Mouse (Mus musculus): ENCODE measurements at regions not wholly inside any gene's neighbourhood (a gene's known extent, or its start where the extent isn't known, plus 50 kb on each side); places are given as distances from the start of the nearest gene placed in this dataset.

DNA sequence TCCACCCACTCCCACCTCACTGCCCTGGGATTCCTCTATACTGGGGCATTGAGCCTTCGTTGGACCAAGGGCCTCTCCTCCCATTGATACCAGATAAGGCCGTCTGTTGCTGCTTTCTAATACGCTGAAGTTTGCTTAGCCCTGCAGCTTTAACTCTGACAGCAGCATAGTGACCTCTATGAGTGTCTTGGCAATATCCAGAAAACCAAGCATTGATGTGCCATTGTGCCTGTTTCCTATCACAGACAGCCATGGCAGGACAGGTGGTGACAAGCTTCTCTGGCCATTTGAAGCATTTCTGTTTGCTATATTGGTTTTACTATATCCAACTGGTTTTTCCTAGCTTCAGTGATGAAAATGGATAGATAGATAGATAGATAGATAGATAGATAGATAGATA, 625.4 kb upstream of the Mpdz start:
- DNase-seq: no peak

DNA sequence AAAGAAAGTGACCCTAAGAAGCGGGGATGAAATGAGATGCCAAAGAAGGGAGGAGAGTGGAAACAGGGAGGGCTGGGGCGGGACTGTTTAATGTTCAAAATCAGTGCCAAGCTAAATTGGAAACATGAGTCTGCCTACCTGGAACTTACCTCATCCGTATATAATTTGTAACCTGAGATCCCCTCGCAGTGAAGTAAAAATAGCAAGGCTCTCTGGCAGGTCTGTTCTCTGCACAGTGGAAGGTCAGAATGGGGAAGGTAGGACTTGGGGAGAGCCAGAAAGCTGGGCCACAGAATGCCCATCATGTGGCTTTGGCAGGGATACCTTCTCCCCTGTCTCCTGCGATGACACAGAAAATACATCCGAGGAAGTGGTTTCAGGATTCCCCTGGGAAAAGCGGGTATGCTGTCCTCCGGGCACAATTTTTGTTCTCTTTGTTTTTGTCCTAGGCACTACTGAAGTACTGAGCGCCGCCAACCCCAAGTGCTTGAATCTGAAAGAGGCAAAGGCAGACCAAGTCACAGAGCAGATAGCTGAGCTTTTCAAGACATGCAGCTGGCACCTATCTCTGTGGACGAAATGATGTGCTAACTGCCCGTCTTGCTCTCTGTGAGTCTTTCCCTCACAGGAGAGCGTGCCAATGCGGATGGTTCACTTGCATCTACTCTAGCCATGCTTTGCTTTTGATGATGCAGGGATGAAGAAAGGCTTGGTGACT, 623.2 kb upstream of the Mpdz start:
- DNase-seq: peak; percentile 81

DNA sequence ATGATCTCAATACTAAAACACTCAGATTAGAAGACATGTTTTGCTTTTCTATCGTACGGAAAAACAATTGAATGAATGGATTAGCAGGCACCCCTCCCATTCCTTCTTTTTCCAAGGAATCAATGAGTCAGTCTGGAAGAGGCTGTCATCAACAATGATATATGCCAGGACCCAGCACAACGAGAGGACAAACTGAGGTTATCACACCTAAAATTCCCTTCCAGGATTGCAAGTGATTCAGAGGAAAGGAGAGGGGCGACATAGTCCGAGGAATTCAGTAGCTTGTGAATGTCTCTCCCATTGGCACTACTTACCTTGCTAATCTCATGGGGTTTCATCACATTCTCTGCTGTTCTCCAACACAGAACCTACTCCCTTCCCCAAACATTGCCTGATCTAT, 620.1 kb upstream of the Mpdz start:
- no peak for DNase-seq

DNA sequence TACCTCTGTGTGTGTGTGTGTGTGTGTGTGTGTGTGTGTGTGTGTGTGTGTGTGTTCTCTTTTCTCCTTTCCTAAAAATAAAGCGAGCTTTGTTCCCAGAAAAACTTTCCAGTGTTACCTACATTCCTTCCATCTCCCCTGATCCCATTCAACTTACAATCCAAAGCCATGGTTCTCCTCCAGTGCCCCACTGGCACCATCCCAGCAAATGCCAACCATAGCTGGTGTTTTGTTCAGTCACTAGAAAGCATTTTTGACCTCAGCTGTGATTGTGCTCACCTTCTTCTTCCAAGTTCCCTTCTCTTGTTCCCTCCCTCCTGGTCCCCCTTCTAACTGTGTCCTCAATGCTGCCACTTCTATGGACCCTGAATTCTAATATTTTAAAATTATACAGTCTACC, 614.1 kb upstream of the Mpdz start:
- DNase-seq: no peak

DNA sequence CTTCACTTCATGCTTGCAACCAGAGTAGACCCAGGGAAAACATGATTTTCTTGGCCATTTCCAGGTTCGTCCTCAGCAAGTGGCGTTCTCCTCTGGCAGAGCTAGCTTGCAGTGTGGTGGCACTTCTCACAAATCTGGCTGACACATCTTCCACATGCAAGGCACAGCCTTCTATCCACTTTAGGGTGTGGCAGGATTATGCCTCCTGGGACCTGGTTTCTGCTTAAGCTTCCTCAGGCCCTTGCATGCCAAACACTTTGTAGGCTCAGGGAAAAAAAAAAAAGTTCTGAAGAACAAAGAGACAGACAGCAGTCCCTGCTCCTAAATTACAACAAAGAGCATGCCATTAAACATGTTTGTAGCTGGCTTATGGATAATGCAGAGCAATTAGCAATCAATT, 605.6 kb upstream of the Mpdz start:
- no peak for DNase-seq

DNA sequence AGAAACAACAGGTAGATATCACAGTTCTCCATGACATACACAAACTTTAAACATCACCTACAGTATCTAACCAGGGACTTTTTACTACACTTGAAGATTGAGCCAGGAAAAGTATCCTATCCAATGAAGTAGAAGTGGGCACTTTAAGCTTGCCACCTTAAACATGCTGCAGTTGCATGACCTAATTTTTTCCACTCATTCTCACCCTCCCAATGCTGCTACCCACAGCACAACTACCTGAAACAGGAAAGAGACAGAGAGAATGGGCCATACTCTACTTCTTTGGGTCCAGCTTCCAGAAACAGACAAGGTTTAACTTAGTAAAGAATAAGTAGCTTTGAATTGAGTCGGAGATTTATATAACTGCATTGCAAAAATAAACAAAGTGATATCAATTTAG, 594.9 kb upstream of the Mpdz start:
- no peak for DNase-seq

DNA sequence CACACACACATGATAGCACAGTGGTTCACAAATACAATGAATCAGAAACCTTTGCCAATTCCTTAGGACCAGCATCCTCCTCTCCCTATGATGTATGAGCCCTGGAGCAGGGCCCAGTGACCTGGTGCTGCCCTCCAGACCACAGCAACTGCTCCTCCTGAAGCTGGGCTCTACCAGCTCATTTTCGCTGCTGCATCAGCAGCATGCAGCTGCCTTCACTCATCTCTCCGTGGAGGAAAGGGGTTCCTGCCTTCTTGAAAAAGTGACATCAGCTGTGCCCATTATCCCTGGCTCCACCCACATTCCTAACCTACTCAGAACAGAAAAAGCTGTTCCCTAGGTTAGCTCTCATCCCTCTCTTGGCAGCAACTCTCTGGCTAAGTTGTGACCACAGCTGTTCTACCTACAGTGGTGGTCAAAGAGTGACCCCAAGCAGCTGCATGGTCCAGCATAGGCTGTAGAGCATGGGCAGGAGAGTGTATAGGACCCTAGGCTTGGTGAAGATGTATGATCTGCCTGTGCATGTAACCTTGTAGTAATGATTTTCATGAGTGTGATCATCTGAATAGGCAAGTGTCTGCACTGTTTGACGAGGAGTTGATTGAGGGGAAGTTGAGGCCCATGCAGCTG, 592.6 kb upstream of the Mpdz start:
- no peak for DNase-seq

DNA sequence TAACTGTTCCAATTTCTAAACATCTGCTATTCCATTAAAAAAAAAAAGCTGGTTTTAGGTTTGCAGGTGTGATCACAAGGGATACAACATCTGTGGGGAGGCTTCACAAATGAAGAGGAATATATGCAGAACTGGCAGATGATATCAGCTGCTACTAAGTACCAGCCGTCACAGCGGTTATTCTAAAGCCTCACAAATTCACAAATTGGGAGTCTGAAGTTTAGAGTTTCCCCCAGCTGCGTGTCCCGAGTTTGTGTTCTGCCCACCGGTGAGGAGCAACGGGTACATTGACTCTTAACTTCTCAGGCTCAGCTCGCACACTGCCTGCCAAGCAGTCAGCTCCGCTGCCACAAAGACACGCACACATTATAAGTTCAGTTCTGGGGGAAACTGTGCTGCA, 586.6 kb upstream of the Mpdz start:
- no peak for DNase-seq

DNA sequence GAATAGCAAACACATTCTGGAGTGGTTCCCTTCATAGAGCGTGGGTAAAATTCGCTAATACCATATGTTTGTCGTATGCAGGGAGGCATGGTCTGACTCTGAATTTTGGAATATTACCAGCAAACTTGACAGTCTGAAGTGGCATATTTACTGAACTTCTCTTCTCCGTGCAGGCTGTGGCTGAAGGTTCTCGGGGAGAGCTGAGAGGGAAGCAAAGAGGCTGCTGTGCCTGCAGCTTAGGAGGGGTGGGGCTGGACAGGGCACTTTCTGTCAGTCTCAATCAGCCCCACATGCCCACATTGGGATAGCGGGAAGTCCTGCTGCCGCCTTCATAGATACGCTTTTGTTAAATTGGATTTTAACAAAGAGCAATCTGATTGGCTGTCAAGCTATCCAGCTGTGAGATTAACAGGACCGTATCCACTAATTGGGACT, 584.8 kb upstream of the Mpdz start:
- DNase-seq: no peak

DNA sequence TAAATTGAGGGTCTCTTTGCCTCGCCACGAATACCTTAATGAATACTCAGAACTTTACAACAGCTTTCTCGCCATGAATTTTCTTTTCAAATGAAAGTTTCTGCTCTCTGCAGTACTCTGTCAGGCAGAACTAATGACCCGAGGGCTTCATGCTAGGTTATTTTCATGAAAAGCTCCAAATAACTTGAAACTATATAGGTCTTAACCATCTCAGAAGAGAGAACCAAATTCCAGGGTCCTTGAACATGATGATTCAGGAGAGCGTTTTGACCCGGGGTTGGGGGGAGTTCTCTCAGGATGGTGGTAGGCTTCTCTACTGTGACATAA, 558.8 kb upstream of the Mpdz start:
- no peak for DNase-seq

DNA sequence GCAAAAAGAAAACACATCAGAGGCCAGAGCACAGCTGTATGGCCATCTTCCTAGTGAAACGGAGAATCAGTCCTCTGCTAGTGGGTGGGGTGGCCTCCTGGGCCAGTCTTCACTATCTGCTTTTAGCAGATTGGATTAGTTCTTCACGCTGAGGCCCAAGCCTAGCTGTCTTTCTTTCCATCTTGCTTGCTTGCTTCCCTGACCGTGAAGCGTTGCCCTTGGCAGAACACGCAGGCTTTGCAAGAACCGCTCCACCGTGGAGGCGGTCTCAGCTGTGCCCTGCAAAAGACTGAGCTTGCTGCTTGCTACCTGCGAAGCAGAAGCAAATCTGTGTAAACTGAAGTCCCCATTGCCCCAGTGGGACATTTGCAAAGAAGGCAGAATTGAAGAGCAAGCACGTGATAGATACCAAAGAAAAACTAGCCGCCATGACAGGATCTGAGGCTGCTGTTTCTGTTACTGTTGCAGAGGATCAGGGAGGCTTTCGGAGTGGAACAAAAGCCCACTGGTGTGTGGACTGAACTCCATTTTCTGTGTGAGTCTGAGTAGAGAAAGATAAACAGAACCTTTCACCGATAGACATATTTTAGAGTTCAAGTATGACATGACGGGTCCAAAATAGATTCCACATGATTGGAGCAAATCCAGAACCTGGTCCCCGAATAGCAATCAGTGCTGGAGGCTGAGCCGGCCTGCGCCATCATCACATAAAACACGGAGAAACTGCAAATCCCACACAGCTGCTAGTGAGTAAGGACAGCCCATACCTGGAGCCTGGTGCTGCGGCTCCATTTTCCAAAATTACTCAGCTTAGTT, 558.2 kb upstream of the Mpdz start:
- DNase-seq: no peak

DNA sequence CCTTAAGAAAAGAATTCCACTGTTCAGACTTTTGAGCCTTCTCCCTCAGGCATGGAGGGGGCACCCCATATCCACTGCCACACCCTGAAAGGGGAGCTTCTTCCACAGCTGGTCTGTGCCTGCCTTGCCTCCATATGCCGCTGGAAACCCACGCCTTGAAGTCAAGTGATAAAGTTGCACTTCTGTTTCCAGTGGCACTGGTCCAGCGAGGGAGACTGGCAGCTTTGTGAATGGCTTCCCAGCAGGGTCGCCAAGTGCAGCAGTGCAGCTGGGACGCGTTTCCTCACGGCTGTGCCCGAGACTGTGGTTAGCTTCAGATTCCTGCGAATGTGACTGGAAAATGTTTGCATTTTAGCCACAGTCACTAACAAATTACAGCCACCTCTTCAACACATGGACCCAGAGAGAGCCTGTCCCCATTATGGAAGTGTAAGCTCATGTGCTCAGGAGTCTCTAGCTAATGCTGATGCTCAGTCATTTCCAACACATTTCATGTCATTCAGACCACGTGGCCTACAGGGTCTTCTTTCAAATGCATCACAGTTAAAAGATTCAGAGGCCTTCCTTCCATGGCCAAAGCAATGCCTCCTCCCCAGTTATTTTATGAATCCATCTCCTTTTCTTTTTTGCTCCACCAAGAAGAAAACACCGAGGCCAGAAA, 557.2 kb upstream of the Mpdz start:
- DNase-seq: no peak

DNA sequence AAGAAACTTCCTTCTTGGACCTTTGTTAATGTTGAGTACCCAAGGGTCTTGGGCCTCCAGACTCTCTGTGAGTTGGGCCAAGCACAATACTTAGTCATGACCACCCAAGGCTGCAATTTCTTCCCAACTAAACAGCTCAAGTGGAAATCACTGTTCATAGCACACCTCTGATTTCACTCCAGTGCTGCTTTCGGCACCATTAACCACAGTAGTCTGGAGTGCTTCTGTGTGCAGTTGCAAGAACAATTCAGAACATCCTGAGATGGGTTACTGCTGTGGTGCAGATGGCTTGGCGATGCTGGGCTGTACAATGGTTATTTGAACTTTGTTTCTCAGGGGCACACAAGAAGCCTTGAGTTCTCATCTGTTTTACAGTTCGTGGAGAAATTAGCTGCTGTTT, 556.5 kb upstream of the Mpdz start:
- no peak for DNase-seq

DNA sequence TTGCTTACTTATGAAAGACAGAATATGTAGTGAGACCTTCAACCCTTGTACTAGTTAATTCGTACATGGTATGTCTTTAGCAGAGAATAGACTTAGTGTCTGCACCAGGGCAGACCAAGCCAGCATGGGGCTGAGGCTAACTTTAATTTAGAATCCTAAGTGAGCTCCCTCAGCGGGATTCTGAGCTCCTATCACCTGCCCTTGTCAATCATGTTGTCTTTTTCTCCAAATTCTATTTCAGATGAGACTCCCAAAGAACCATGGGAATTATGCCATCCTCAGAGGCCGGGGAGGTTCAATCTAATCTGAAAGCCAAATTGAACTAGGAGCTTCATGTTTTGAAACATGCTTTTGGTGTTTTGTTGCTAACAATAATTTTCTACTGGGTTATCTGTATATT, 553.8 kb upstream of the Mpdz start:
- no peak for DNase-seq

DNA sequence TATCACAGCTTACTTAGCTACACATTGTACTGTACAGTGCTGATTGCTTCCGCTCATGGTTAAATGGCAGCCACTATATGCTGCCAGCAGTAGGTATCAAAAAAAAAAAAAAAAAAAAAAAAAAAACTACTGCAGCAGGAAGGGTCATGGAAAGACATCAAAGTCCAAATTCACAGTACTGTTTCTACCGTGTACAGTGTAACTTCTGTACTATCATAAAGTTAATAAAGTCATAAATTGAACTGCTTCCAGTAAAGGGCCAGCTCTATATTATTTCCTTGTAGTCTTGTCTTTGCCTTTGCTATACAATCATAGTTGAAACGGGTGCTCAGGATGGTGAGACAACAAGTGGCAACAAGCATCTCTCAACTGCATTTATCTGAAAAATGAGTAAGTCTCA, 552.6 kb upstream of the Mpdz start:
- no peak for DNase-seq

DNA sequence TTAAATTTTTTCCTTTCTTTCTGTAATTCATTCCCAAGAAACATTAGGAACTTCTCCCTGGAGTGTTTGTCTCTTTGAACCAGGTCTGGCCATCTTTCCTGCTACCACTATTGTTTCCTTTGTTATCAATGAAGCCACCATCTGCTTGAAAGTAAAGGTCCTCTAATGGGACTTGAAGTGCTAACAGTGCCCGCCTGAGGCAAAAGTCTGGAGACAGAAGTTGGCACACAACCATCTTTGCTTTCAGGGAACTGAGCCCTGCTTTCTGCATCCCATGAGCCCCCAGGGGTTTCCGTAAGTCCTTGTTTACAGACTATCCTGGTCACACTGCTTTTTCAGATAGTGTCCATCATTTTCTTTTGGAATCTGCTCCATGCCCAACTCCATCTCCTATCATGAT, 546.2 kb upstream of the Mpdz start:
- no peak for DNase-seq

DNA sequence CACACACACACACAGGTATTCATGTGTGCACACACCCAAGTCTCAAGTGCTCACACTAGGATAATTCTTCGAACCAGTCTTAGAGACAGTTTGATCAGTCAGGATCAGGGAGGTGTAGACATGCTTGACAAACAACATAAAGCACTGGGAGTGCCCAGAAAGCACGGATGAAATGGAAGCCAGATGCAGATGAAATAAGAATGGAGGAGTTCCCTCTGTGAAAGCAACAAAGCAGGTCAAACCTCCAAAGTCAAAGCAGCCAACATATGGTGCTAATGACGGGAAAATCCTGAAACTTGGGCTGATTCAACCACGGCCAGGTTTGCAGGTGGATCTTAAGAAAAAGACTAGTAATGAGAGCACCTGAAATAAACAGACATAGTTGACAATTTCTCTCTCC, 544.0 kb upstream of the Mpdz start:
- DNase-seq: no peak

DNA sequence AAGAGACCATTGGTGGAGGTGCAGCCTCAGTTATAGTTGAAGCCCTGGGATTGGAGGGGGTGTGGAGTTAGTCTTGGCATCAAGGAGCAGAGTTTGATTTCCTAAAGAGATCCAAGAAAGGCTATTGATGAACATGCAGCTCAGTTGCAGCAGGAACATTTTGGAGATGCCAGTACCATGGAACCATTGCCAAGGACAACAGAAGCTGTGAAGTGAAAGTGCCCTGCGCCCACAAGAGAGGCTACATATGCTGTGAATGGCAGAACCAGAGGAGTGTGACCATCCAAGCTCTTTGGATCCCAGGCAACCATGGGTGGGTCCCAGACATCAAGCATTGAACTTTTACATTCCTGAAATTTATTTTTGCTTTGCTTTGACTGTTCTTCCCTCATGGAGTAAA, 539.2 kb upstream of the Mpdz start:
- DNase-seq: no peak

DNA sequence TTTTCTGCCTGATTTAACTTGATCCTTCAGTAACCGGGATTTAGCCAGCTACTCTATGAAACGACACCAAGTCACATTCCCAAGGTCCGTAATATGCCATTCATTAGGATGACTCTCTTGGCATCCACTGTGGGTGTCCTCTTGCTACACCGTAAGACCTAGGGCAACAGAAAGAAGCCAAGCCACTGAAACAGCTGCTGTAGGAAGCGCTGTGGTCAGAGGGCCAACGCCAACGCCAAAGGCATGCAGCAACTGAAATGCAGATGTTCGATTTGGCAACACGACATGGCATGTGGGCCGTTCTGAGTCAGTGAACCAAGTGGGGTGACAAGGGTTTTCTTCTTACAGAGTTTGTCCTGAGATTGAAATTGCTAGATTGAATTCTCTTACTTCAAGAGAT, 527.9 kb upstream of the Mpdz start:
- DNase-seq: no peak

DNA sequence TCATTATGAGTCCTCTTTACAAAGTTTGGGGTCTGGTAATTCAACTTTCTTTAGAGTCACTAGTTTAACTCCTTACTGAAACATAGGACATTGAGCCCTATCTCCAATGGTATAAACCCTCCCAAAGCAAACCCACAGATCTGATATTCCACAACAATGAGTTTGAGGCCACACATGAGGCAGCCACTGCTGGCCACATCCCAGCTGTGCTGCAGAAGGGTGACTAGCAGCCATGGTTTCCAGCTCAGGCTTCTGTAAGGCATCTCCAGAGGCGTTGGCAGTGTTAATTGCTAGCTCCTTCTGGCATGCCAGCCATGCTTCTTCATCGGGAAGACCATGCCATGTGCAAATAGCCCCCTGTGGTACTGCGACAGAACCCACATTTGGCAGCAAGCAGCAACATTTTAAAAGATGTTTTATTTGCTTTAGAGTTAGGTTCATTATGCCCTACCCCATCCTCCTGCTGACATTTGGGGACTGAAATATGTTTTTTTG, 527.1 kb upstream of the Mpdz start:
- no peak for DNase-seq

DNA sequence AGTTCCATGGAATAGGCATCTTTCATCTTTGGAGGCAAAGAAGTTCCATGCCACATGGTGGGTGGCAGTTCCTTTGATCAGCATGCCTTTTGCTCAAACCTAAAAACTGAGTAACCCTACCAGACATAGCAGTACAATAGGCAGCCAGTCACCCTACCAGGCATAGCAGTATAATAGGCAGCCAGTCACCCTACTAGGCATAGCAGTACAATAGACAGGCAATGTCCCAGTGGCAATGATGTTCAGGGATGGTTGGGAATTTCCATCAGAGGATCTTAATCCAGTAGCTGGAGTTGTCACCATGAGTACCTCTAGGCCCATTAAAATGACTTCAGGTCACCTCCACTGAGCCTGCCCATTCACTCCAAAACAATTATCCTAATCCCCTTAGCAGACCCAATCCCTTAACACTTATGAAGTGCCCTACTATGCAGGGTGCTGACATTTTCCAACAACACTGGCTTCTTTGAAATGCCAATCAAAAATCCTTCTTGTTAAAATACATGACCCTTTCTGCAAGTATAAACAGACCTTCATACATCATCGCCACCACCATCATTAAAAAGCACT, 523.5 kb upstream of the Mpdz start:
- DNase-seq: no peak

DNA sequence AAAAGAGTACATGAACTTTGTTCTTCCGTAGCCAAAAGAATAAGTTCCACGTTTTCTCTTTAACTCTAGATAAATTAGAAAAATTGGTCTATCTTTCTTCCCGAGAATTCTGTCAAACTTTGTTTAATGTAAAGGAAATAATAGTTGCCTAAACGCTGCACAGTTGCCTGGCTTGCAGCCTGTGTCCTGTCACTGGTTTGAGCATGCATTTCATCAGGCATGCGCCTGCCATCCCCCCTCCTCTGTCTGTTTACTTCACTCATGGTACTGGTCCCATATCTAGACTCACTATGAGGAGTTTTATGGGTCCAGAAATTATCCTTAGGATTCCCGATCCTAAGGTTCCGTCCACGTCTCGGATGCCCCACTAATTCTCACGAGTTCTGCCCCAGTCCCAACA, 520.5 kb upstream of the Mpdz start:
- DNase-seq: no peak

DNA sequence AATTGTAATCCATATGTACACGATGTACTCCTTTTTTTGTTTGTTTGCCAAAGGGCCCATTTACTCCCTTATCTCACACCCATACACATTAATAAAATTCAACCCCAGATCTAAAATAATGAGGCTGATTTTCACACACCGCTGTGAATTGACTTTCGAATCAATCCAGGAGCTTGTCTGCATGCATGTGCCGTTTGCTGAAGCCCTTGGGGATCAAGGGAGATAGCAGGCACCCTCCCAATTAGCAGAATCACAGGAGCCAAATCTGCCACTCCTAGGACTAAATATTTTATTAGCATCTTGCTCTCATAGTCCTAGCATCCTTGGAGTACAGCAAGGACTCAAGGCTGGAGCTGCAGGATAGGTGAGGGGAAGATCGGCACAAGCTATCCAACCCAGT, 520.0 kb upstream of the Mpdz start:
- DNase-seq: no peak
